ENCODE assay signal across 10 mouse cellular contexts in genomic region chr10:91719561-91720371, GRCm38 (mm10).
DNase-seq lines count a peak whose midpoint lies in the region; ATAC-seq and TF ChIP-seq lines count a peak whose summit lies in the region.
"Had no signal": no experiment of that assay in that cellular context is flagged by ENCODE, and none has a peak within 500 bp of the region (broad histone marks: within the 10 kb centered on the region; RNA-seq: fewer than 3 reads in every experiment).

No protein-coding gene starts in this region.

- no peak overlapping the region for H3K9ac ChIP-seq in neural tube, embryonic 14.5 days (replicated peaks; ENCODE audit: low read depth, low read length)
- H3K9ac ChIP-seq in intestine, postnatal 0 days (ENCODE audit: low read depth, low read length) = no peak overlapping the region
- H3K9ac ChIP-seq: embryonic facial prominence, embryonic 13.5 days; liver, embryonic 14.5 days had no signal

- no peak overlapping the region for H3K27ac ChIP-seq in neural tube, embryonic 14.5 days (ENCODE audit: low read depth, low read length)
- H3K27ac ChIP-seq in intestine, postnatal 0 days (ENCODE audit: low read depth, low read length) = no peak overlapping the region
- H3K27ac ChIP-seq: embryonic facial prominence, embryonic 13.5 days; liver, embryonic 14.5 days had no signal

- 0 out of 2 replicates have a peak, but pooled peaks cover 4% of the 10 kb centered on the region for H3K4me1 ChIP-seq in neural tube, embryonic 14.5 days (ENCODE audit: control insufficient read depth, insufficient read depth, low read length)
- H3K4me1 ChIP-seq in intestine, postnatal 0 days (replicated peaks; ENCODE audit: control insufficient read depth, insufficient read depth, low read length) = no peaks in the 10 kb centered on the region
- H3K4me1 ChIP-seq: embryonic facial prominence, embryonic 13.5 days had no signal

- no peaks in the 10 kb centered on the region for H3K27me3 ChIP-seq in neural tube, embryonic 14.5 days (ENCODE audit: control insufficient read depth, insufficient read depth, low read length)
- no peaks in the 10 kb centered on the region for H3K27me3 ChIP-seq in intestine, postnatal 0 days (replicated peaks; ENCODE audit: control insufficient read depth, insufficient read depth, low read length)
- H3K27me3 ChIP-seq: embryonic facial prominence, embryonic 13.5 days had no signal

- WGBS in neural tube, embryonic 14.5 days = 51% methylated on average over 9 of the region's 9 CpGs
- 87% methylated on average over 9 of the region's 9 CpGs for WGBS in intestine, postnatal 0 days

- H3K4me2 ChIP-seq in neural tube, embryonic 14.5 days (ENCODE audit: low read depth, low read length) = no peak overlapping the region
- H3K4me2 ChIP-seq in intestine, postnatal 0 days (replicated peaks; ENCODE audit: low read depth) = no peak overlapping the region
- H3K4me2 ChIP-seq: embryonic facial prominence, embryonic 13.5 days had no signal

- TF ChIP-seq CTCF in intestine, postnatal 0 days (IDR thresholded peaks at IDR 0.05; ENCODE audit: low read depth) = no peak

- no peaks in the 10 kb centered on the region for H3K36me3 ChIP-seq in neural tube, embryonic 14.5 days (ENCODE audit: control insufficient read depth, insufficient read depth, low read length)
- no peaks in the 10 kb centered on the region for H3K36me3 ChIP-seq in intestine, postnatal 0 days (ENCODE audit: control insufficient read depth, insufficient read depth)
- H3K36me3 ChIP-seq: embryonic facial prominence, embryonic 13.5 days had no signal

- peak; percentile 95 for ATAC-seq in neural tube, embryonic 14.5 days (ENCODE audit: low read depth)
- no peak for ATAC-seq in intestine, postnatal 0 days

- H3K9me3 ChIP-seq in neural tube, embryonic 14.5 days (ENCODE audit: control insufficient read depth, low read length) = no peaks in the 10 kb centered on the region
- H3K9me3 ChIP-seq in intestine, postnatal 0 days (ENCODE audit: control insufficient read depth) = no peaks in the 10 kb centered on the region
- H3K9me3 ChIP-seq: embryonic facial prominence, embryonic 13.5 days had no signal

- no peak overlapping the region for H3K4me3 ChIP-seq in neural tube, embryonic 14.5 days (ENCODE audit: low read depth, low read length)
- no peak overlapping the region for H3K4me3 ChIP-seq in intestine, postnatal 0 days (ENCODE audit: low read depth, low read length)
- H3K4me3 ChIP-seq: embryonic facial prominence, embryonic 13.5 days had no signal

- peak; percentile 89 for DNase-seq in heart, adult 11 months
- DNase-seq in heart, postnatal 10 days = no peak
- DNase-seq in cerebellum, postnatal 14 days = peak; percentile 97 to 99
- peak; percentile 83 to 90 for DNase-seq in layer of hippocampus, adult 8-10 months (ENCODE audit: low spot score in 2 of 2)
- no peak for DNase-seq in spleen, adult 18-20 months
- no peak for DNase-seq in urinary bladder, adult 2 months (ENCODE audit: low spot score)

- intact Hi-C loops in heart, postnatal 10 days (cut with DNase I) = no loop called here

Comparison
In these comparisons a context has a peak if more than half of its experiments do, and no peak if none do; other contexts are left out.
1. DNase-seq: peak in heart, adult 11 months (single experiment), cerebellum, postnatal 14 days (2 of 2) and layer of hippocampus, adult 8-10 months (2 of 2); none in heart, postnatal 10 days (0 of 2), spleen, adult 18-20 months (0 of 2) and urinary bladder, adult 2 months (single experiment).